Mouse (Mus musculus): ENCODE data around the gene Cyp1b1. TPM values are rescaled to one million over a fixed set of nuclear protein-coding genes. Genes with fewer than 3 reads are reported as not detected.

Cyp1b1 gene
- polyA plus RNA-seq (2016; fragmentation: Nextera tagmentation; extraction: Ambion mirVana): 3.5 and 3.9 TPM in 2 replicates

- Histone ChIP-seq H3K9me3 (no peaks in the 10 kb centered on the region), H3K36me3 (replicated peaks) (no peaks in the 10 kb centered on the region), H3K4me3 (replicated peaks) (peak within 1 kb of the TSS; percentile 46), H3K9ac (peak within 1 kb of the TSS; percentile 56), H3K27ac (peak within 1 kb of the TSS; percentile 13; the same call in 1 of the 2 replicates), H3K4me1 (peaks cover 30% of the 10 kb centered on the region), H3K27me3 (peaks cover 64% of the 10 kb centered on the region), H3K4me2 (peak within 1 kb of the TSS; percentile 86)
- 1% methylated on average over 31 of the region's 31 CpGs for WGBS
- ATAC-seq (ENCODE audit: low FRiP score): peak; percentile 52
These were observed at the start of gene Cyp1b1 for GRCm38 (mm10) chr17:79714931-79715637. Gene Cyp1b1 (minus strand): TSS chr17:79715061.

DNA sequence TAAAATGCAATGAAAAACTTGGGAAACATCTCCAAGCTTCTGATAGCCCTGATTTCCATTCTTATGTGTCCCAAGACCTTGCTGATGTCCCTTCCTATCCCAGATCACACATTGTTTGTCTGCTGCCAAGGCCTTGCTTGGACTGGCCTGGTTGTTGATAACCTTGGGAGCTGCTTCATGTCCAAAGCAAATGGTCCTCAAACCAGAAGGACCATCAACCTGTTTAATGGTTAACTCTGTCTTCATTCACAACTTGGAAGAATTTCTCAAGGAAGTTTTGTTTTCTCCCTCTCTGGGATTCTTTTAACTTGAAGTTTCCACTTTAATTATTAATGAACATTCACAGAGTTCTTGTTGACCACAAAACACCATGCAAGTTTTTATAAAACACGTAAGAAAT is 47.0 kb upstream of the Cyp1b1 start:
- Histone ChIP-seq H3K4me1 (no peaks in the 10 kb centered on the region), H3K36me3 (replicated peaks) (no peaks in the 10 kb centered on the region), H3K27ac (no peak overlapping the region), H3K4me2 (no peak overlapping the region), H3K4me3 (replicated peaks) (no peak overlapping the region), H3K9me3 (no peaks in the 10 kb centered on the region), H3K27me3 (no peaks in the 10 kb centered on the region), H3K9ac (no peak overlapping the region)
- 90% methylated on average over 1 of the region's 1 CpGs for WGBS
- no peak for ATAC-seq (ENCODE audit: low FRiP score)

GRCm38 (mm10) chr17:79753831-79754230 is 39.0 kb upstream of the Cyp1b1 start:
- no peaks in the 10 kb centered on the region for H3K27me3 ChIP-seq
- no peak overlapping the region for H3K27ac ChIP-seq
- 0 out of 2 replicates have a peak, but pooled peaks cover 6% of the 10 kb centered on the region for H3K9me3 ChIP-seq
- no peak overlapping the region for H3K4me3 ChIP-seq (replicated peaks)
- WGBS: 92% methylated on average over 12 of the region's 12 CpGs
- ATAC-seq (ENCODE audit: low FRiP score): no peak
- H3K9ac ChIP-seq: no peak overlapping the region
- H3K4me1 ChIP-seq: no peaks in the 10 kb centered on the region
- H3K36me3 ChIP-seq (replicated peaks): no peaks in the 10 kb centered on the region
- no peak overlapping the region for H3K4me2 ChIP-seq

DNA sequence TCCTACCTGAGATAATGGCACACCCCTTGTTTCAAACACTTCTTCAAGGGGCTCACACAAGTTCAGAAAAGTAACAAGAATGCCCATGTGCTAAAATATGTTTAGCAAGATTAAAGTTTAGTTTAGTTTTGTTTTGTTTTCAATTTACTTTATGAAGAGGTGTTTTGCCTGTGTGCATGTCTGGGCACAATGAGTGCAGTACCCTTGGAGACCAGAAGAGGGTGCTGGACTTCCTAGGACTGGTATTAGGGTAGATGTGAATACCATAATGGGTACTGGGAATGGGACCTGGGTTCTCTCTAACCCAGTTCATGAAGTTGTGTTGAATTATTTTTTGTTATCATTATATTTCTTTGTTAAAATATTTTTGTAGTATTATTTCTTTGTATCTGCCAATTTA is 38.0 kb upstream of the Cyp1b1 start:
- ATAC-seq (ENCODE audit: low FRiP score): no peak
- Histone ChIP-seq H3K4me3 (replicated peaks) (no peak overlapping the region), H3K4me2 (no peak overlapping the region), H3K4me1 (no peaks in the 10 kb centered on the region), H3K27ac (no peak overlapping the region), H3K9me3 (0 out of 2 replicates have a peak, but pooled peaks cover 6% of the 10 kb centered on the region), H3K9ac (no peak overlapping the region), H3K27me3 (no peaks in the 10 kb centered on the region), H3K36me3 (replicated peaks) (no peaks in the 10 kb centered on the region)

DNA sequence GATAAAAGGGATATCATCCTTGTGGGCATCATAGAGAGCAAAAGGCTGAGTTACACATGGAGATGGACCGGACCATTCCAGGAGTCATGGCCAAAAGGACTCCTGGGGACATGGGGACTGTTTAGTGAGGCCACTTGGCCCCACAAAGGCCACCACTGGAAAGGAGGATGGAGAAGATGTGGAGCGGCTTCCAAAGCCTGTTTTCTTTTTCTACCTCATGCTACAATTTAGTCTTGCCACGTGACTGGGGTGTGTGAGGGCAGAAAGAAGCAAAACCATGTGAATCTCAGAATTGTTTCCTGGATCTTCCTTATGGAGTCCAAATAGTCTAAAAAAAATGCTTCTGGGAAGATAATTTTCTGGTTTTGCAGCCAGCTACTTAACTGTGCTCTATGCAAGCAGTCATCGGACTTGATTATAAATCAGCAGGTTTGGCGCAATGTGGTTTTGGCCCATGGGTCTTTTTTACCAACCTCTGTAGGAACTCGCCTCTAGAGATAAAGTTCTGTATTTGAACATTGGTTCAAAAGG is 36.9 kb upstream of the Cyp1b1 start:
- no peak overlapping the region for H3K4me3 ChIP-seq (replicated peaks)
- H3K27me3 ChIP-seq: 0 out of 2 replicates have a peak, but pooled peaks cover 4% of the 10 kb centered on the region
- ATAC-seq (ENCODE audit: low FRiP score): no peak
- no peaks in the 10 kb centered on the region for H3K4me1 ChIP-seq
- 91% methylated on average over 6 of the region's 6 CpGs for WGBS
- no peak overlapping the region for H3K9ac ChIP-seq
- no peaks in the 10 kb centered on the region for H3K36me3 ChIP-seq (replicated peaks)
- no peak overlapping the region for H3K27ac ChIP-seq
- no peak overlapping the region for H3K4me2 ChIP-seq
- 0 out of 2 replicates have a peak, but pooled peaks cover 6% of the 10 kb centered on the region for H3K9me3 ChIP-seq

DNA sequence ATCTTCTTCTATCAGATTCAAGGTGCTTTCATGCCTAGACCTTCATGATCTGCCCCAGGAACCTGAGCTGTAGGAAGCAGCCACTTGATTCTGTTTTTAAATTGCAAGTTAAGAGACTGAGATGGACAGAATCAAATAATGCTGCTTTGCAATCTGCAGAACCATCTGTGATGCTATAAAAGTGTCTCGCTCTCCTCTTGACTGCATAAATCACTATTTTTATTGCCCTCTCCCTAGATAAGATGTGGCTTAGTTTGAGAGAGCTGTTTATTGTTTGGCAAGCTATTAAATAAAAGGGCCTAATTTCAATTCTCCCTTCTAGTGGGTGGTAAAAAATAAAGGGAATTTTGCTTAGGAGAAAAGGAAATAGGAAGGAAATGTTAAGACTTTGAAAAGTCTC is 34.8 kb upstream of the Cyp1b1 start:
- WGBS: 89% methylated on average over 1 of the region's 1 CpGs
- no peak overlapping the region for H3K9ac ChIP-seq

DNA sequence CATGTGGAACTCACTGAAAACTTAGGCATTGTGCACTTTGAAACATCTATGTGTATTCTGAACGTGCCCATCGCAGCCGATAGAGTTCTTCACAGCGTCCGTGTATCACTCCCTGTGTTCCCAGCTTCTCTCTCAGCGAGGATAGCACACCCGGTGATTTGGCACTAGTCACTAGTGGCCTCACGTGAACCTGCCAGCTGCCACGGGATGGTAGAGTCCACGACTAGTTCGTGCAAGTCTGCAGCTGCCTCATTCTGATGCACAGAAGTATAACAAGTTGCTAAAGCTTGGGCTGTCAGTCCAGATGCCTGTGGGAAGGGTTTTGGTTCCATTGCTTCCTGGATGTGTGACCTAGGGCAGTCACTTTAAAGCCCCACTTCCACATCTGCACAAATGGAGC is 32.1 kb upstream of the Cyp1b1 start:
- Histone ChIP-seq H3K4me2 (no peak overlapping the region), H3K36me3 (replicated peaks) (no peaks in the 10 kb centered on the region), H3K9ac (no peak overlapping the region), H3K27ac (no peak overlapping the region), H3K4me1 (peaks cover 8% of the 10 kb centered on the region), H3K27me3 (peaks cover 4% of the 10 kb centered on the region; the same call in 1 of the 2 replicates), H3K4me3 (replicated peaks) (no peak overlapping the region), H3K9me3 (0 out of 2 replicates have a peak, but pooled peaks cover 6% of the 10 kb centered on the region)
- WGBS: 73% methylated on average over 11 of the region's 11 CpGs
- no peak for ATAC-seq (ENCODE audit: low FRiP score)

More for the DNA sequence above, 34.8 kb upstream of the Cyp1b1 start:
- Histone ChIP-seq H3K4me1 (peaks cover 8% of the 10 kb centered on the region), H3K9me3 (0 out of 2 replicates have a peak, but pooled peaks cover 6% of the 10 kb centered on the region), H3K4me2 (no peak overlapping the region), H3K27me3 (0 out of 2 replicates have a peak, but pooled peaks cover 4% of the 10 kb centered on the region), H3K4me3 (replicated peaks) (no peak overlapping the region), H3K27ac (no peak overlapping the region), H3K36me3 (replicated peaks) (no peaks in the 10 kb centered on the region)
- ATAC-seq (ENCODE audit: low FRiP score): no peak

GRCm38 (mm10) chr17:79746146-79746591 is 31.3 kb upstream of the Cyp1b1 start:
- ATAC-seq (ENCODE audit: low FRiP score): no peak
- peaks cover 8% of the 10 kb centered on the region for H3K4me1 ChIP-seq
- no peak overlapping the region for H3K27ac ChIP-seq
- 0 out of 2 replicates have a peak, but pooled peaks cover 6% of the 10 kb centered on the region for H3K9me3 ChIP-seq
- no peak overlapping the region for H3K9ac ChIP-seq
- 7% methylated on average over 3 of the region's 3 CpGs for WGBS
- H3K27me3 ChIP-seq: peaks cover 4% of the 10 kb centered on the region; the same call in 1 of the 2 replicates
- H3K4me2 ChIP-seq: no peak overlapping the region
- no peak overlapping the region for H3K4me3 ChIP-seq (replicated peaks)
- H3K36me3 ChIP-seq (replicated peaks): no peaks in the 10 kb centered on the region

DNA sequence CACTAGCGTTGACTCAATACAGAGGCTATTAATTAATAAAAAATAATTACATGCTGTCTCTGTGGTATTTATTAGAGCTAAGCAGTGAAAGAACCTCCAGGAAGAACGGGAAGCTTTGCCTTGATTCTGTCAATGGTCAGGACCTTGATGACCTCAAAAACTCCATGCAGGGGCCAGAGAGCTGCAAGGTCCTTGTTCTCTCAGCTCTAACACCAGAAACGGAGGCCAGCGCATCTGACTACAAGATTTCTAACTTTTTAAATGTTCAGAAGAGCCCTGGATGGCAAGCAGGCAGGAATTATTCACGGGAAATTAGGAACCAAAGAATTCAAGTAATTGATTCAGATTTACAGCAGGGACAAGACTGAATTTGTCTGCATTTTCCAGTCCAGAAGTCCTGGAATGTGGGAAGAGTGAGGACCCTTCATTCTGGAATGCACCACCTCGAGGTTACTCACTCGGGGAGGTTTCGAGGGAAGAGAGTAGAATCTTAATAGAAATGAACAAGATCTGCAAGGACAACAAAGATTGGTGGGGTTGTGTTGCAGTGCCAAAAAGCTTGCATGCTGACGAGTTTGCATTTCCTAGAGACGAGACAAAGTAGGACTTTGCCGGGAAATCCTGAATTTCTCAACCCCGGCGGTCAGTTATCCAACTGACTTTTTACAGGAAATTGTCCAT is 30.3 kb upstream of the Cyp1b1 start:
- Histone ChIP-seq H3K4me3 (replicated peaks) (no peak overlapping the region), H3K4me2 (no peak overlapping the region), H3K27ac (no peak overlapping the region), H3K36me3 (replicated peaks) (no peaks in the 10 kb centered on the region), H3K27me3 (peaks cover 4% of the 10 kb centered on the region; the same call in 1 of the 2 replicates), H3K9me3 (0 out of 2 replicates have a peak, but pooled peaks cover 6% of the 10 kb centered on the region), H3K4me1 (peaks cover 8% of the 10 kb centered on the region), H3K9ac (no peak overlapping the region)
- no peak for ATAC-seq (ENCODE audit: low FRiP score)
- WGBS: 69% methylated on average over 13 of the region's 13 CpGs

DNA sequence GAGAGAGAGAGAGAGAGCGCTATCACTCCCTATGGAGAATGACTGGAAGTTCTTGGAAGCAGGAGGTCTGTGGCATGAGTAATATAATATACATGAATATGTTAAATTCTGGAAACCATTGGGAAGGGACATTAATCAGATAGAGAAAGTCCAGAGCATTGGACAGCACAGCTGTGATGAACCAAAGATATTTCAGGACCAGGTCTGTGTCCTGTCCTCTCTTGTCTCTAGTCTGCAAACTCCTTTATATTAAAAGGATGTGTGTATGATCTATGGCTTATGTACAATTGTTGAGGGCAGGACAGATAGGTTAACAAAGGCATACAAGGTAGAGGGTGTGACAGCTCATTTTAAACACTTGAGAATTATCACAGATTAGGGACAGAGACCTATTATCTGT is 28.6 kb upstream of the Cyp1b1 start:
- peaks cover 8% of the 10 kb centered on the region for H3K4me1 ChIP-seq
- H3K4me2 ChIP-seq: no peak overlapping the region
- peaks cover 4% of the 10 kb centered on the region; the same call in 1 of the 2 replicates for H3K27me3 ChIP-seq
- no peak overlapping the region for H3K27ac ChIP-seq
- no peak overlapping the region for H3K9ac ChIP-seq
- H3K4me3 ChIP-seq (replicated peaks): no peak overlapping the region
- no peaks in the 10 kb centered on the region for H3K36me3 ChIP-seq (replicated peaks)
- H3K9me3 ChIP-seq: no peaks in the 10 kb centered on the region
- no peak for ATAC-seq (ENCODE audit: low FRiP score)
- 100% methylated on average over 1 of the region's 1 CpGs for WGBS

DNA sequence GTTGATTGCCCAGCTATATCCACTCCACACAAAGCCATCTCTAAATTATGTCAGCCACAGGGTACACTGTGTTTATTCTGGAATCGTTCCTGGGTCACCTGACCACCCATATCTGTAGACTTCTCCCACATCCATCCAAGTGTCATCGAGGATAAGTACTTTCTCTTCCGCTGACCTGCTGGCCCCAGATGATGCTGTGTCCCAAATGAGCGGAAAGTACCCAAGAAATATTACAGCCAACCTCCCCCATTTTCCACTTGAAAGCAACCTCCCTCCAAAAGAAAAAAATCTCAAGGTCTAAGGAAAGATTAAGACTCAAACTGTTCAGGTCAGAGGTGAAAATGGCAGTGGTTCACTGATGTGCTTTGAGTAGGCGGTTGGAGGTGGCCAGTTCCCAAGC is 27.8 kb upstream of the Cyp1b1 start:
- Histone ChIP-seq H3K36me3 (replicated peaks) (no peaks in the 10 kb centered on the region), H3K27me3 (peaks cover 6% of the 10 kb centered on the region; the same call in 1 of the 2 replicates), H3K4me2 (no peak overlapping the region), H3K9ac (no peak overlapping the region), H3K4me1 (peaks cover 8% of the 10 kb centered on the region), H3K9me3 (no peaks in the 10 kb centered on the region), H3K4me3 (replicated peaks) (no peak overlapping the region), H3K27ac (no peak overlapping the region)
- no peak for ATAC-seq (ENCODE audit: low FRiP score)
- 91% methylated on average over 5 of the region's 5 CpGs for WGBS

GRCm38 (mm10) chr17:79738847-79739498 is 24.1 kb upstream of the Cyp1b1 start:
- no peak overlapping the region for H3K4me2 ChIP-seq
- no peaks in the 10 kb centered on the region for H3K36me3 ChIP-seq (replicated peaks)
- H3K9me3 ChIP-seq: no peaks in the 10 kb centered on the region
- WGBS: 46% methylated on average over 5 of the region's 5 CpGs
- no peaks in the 10 kb centered on the region for H3K4me1 ChIP-seq
- no peak for ATAC-seq (ENCODE audit: low FRiP score)
- H3K27ac ChIP-seq: no peak overlapping the region
- no peak overlapping the region for H3K9ac ChIP-seq
- H3K27me3 ChIP-seq: peaks cover 2% of the 10 kb centered on the region; the same call in 1 of the 2 replicates
- H3K4me3 ChIP-seq (replicated peaks): no peak overlapping the region
